Mouse (Mus musculus) testis, adult 2 months (tissue): ENCODE data around the gene Efcab3. TPM values are rescaled to one million over a fixed set of nuclear protein-coding genes. Genes with fewer than 3 reads are reported as not detected.

ENCODE experiments used
- H3K27ac ChIP-seq: fragments of 200-500 bp; 2 replicates; pipeline ENCODE4 v1.5.1; 2012; ENCODE audit warnings: low read depth, low read length; ENCODE audit not compliant: control insufficient read depth, insufficient read depth
- H3K27me3 ChIP-seq: fragments of 200-500 bp; 2 replicates; pipeline ENCODE4 v1.6.1; 2012; ENCODE audit warnings: mild to moderate bottlenecking, low read length, moderate library complexity; ENCODE audit not compliant: control insufficient read depth, insufficient read depth
- H3K36me3 ChIP-seq: fragments of 200-500 bp; 2 replicates; pipeline ENCODE4 v1.6.1; 2012; ENCODE audit warnings: mild to moderate bottlenecking, low read length; ENCODE audit not compliant: control insufficient read depth, insufficient read depth
- H3K4me1 ChIP-seq: fragments of 200-500 bp; 2 replicates; pipeline ENCODE4 v1.6.1; 2012; ENCODE audit warnings: low read length; ENCODE audit not compliant: control insufficient read depth, insufficient read depth
- H3K4me3 ChIP-seq: fragments of 200-500 bp; 2 replicates; pipeline ENCODE4 v1.5.1; 2012; ENCODE audit warnings: low read depth, mild to moderate bottlenecking, low read length, moderate library complexity, mixed read lengths; ENCODE audit not compliant: control insufficient read depth
- CTCF ChIP-seq: fragments of 200-500 bp; IDR thresholded peaks from 2 replicates; pipeline ENCODE4 v1.5.1; 2012; ENCODE audit warnings: low read depth, mild to moderate bottlenecking, inconsistent platforms, low read length, moderate library complexity; ENCODE audit not compliant: control insufficient read depth, insufficient read depth, insufficient replicate concordance
- POLR2A ChIP-seq: fragments of 200-500 bp; IDR thresholded peaks from 2 replicates; pipeline ENCODE4 v1.6.1; 2012; ENCODE audit warnings: low read depth, mild to moderate bottlenecking, inconsistent platforms, low read length, moderate library complexity; ENCODE audit not compliant: control insufficient read depth
- polyA plus RNA-seq: library from polyadenylated mRNA; depleted of rRNA; stranded (reverse); fragments of >200 nt; gene quantifications from 2 replicates; pipeline ENCODE4 v1.2.3, GENCODE M21; 2012; rRNA removed

Gene Efcab3
- polyA plus RNA-seq, 1 experiment, result 148 TPM

GRCm38 (mm10) chr11:105159673-105160360 is 96.4 kb downstream of the Efcab3 start:
- H3K4me3 ChIP-seq, result no peak overlapping the region
- TF ChIP-seq POLR2A (no peak), CTCF (no peak)
- no peak overlapping the region for H3K27ac ChIP-seq
- H3K27me3 ChIP-seq, result no peaks in the 10 kb centered on the region
- no peaks in the 10 kb centered on the region for H3K36me3 ChIP-seq
- H3K4me1 ChIP-seq, result peaks cover 5% of the 10 kb centered on the region

GRCm38 (mm10) chr11:105161411-105161810 is 98.0 kb downstream of the Efcab3 start:
- no peak overlapping the region for H3K27ac ChIP-seq

GRCm38 (mm10) chr11:105164516-105165510 is 101.4 kb downstream of the Efcab3 start:
- H3K27ac ChIP-seq, result peak overlapping the region; percentile 74
- no peaks in the 10 kb centered on the region for H3K27me3 ChIP-seq
- H3K4me3 ChIP-seq, result peak overlapping the region; percentile 80
- H3K4me1 ChIP-seq, result peaks cover 11% of the 10 kb centered on the region
- no peak for TF ChIP-seq CTCF
- peak; percentile 61; the same call in 1 of the 2 replicates for TF ChIP-seq POLR2A
- no peaks in the 10 kb centered on the region for H3K36me3 ChIP-seq

More at GRCm38 (mm10) chr11:105161411-105161810, 98.0 kb downstream of the Efcab3 start:
- peaks cover 4% of the 10 kb centered on the region for H3K4me1 ChIP-seq
- no peak for TF ChIP-seq POLR2A
- TF ChIP-seq CTCF, result no peak
- no peak overlapping the region for H3K4me3 ChIP-seq
- no peaks in the 10 kb centered on the region for H3K27me3 ChIP-seq
- no peaks in the 10 kb centered on the region for H3K36me3 ChIP-seq

GRCm38 (mm10) chr11:105166780-105167179 is 103.4 kb downstream of the Efcab3 start:
- H3K4me1 ChIP-seq, result peaks cover 11% of the 10 kb centered on the region
- peak overlapping the region; percentile 13; the same call in 1 of the 2 replicates for H3K4me3 ChIP-seq
- TF ChIP-seq CTCF, result no peak
- no peak for TF ChIP-seq POLR2A
- no peaks in the 10 kb centered on the region for H3K36me3 ChIP-seq
- H3K27me3 ChIP-seq, result no peaks in the 10 kb centered on the region
- H3K27ac ChIP-seq, result no peak overlapping the region

Other genes with a start within 250 kb of the Efcab3 start
- 20.7 and 26.4 TPM in 2 replicates for gene Mettl2, start 62.8 kb downstream of the Efcab3 start, polyA plus RNA-seq
- gene Gm10842, start 83.3 kb downstream of the Efcab3 start, polyA plus RNA-seq, result not detected in 2 replicates
- 90.1 and 92.2 TPM in 2 replicates for gene Tlk2, start 115.2 kb downstream of the Efcab3 start, polyA plus RNA-seq
- 1.2 and 1.5 TPM in 2 replicates for gene Mrc2, start 229.1 kb downstream of the Efcab3 start, polyA plus RNA-seq